Mouse (Mus musculus) stomach, embryonic 15.5 days (tissue): Measurements from ENCODE around the gene Zdhhc6. TPM values are rescaled to one million over a fixed set of nuclear protein-coding genes. Genes with fewer than 3 reads are reported as not detected.

Experiments
- ATAC-seq: fragments of 200-750 bp; cut with Nextera tagmentation; 2 replicates; pipeline ENCODE4 v1.8.0; 2017; ENCODE audit warnings: low read depth, moderate number of reproducible peaks, moderate TSS enrichment; ENCODE audit not compliant: insufficient read depth, low FRiP score
- H3K27ac ChIP-seq: fragments of 300-500 bp; sonication (generic); 2 replicates; pipeline ENCODE4 v1.5.1; 2015; ENCODE audit warnings: mild to moderate bottlenecking, inconsistent platforms
- H3K27me3 ChIP-seq: fragments of 300-500 bp; sonication (generic); replicated peaks from 2 replicates; pipeline ENCODE4 v1.6.1; 2015; ENCODE audit warnings: inconsistent platforms
- H3K36me3 ChIP-seq: fragments of 300-500 bp; sonication (generic); 2 replicates; pipeline ENCODE4 v1.6.1; 2015; ENCODE audit warnings: inconsistent platforms
- H3K4me1 ChIP-seq: fragments of 300-500 bp; sonication (generic); 2 replicates; pipeline ENCODE4 v1.6.1; 2015; ENCODE audit warnings: inconsistent platforms
- H3K4me2 ChIP-seq: fragments of 300-500 bp; sonication (generic); 2 replicates; pipeline ENCODE4 v1.6.1; 2015; ENCODE audit warnings: mild to moderate bottlenecking, inconsistent platforms
- H3K4me3 ChIP-seq: fragments of 300-500 bp; sonication (generic); replicated peaks from 2 replicates; pipeline ENCODE4 v1.5.1; 2015; ENCODE audit warnings: inconsistent platforms
- H3K9ac ChIP-seq: fragments of 300-500 bp; sonication (generic); 2 replicates; pipeline ENCODE4 v1.6.1; 2015; ENCODE audit warnings: inconsistent platforms
- H3K9me3 ChIP-seq: fragments of 300-500 bp; sonication (generic); 2 replicates; pipeline ENCODE4 v1.6.1; 2016; ENCODE audit warnings: inconsistent platforms
- WGBS: fragments of 180-500 bp; shearing (Covaris S2); methylation state at CpG from one replicate; pipeline ENCODE4 v1.1.7; 2015; 5-methylcytosine and 5-hydroxymethylcytosine counted together
- polyA plus RNA-seq: library from polyadenylated mRNA; unstranded; fragments of >200 nt; fragmentation: Nextera tagmentation; extraction: Ambion mirVana; gene quantifications from 2 replicates; pipeline ENCODE4 v1.2.1, GENCODE M21; 2015

Zdhhc6 gene
- polyA plus RNA-seq, 1 experiment from 2014 or later, result 96.8 TPM

DNA sequence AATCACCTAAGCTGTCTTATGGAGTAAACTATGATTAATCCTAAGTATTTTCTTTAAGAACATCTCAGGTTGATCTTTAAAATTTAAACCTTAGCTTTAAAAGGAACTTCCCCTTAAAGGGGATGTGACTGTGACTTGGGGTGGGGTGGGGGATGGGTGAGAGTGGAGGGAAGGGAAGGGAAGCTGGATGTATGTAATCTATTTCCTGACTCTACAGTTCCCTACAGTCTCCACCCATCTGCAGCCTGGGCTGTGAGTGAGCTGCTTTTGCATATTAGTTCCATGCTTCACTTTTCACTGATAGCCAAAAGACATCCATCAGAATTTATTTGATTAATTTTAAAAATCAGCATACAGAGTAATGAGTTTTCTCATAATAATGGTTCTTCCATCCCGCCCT, 16.5 kb downstream of the Zdhhc6 start:
- no peak for ATAC-seq
- Histone ChIP-seq H3K4me3 (no peak overlapping the region), H3K27ac (no peak overlapping the region), H3K27me3 (no peaks in the 10 kb centered on the region), H3K4me1 (no peaks in the 10 kb centered on the region), H3K9ac (no peak overlapping the region), H3K9me3 (no peaks in the 10 kb centered on the region), H3K36me3 (peaks cover 51% of the 10 kb centered on the region), H3K4me2 (no peak overlapping the region)
- WGBS, result 82% methylated on average over 1 of the region's 1 CpGs

GRCm38 (mm10) chr19:55297961-55298360, 17.9 kb downstream of the Zdhhc6 start:
- Histone ChIP-seq H3K36me3 (peaks cover 42% of the 10 kb centered on the region), H3K4me1 (no peaks in the 10 kb centered on the region), H3K9ac (no peak overlapping the region), H3K4me3 (no peak overlapping the region), H3K9me3 (no peaks in the 10 kb centered on the region), H3K4me2 (no peak overlapping the region), H3K27ac (no peak overlapping the region), H3K27me3 (no peaks in the 10 kb centered on the region)
- 76% methylated on average over 5 of the region's 5 CpGs for WGBS
- no peak for ATAC-seq

DNA sequence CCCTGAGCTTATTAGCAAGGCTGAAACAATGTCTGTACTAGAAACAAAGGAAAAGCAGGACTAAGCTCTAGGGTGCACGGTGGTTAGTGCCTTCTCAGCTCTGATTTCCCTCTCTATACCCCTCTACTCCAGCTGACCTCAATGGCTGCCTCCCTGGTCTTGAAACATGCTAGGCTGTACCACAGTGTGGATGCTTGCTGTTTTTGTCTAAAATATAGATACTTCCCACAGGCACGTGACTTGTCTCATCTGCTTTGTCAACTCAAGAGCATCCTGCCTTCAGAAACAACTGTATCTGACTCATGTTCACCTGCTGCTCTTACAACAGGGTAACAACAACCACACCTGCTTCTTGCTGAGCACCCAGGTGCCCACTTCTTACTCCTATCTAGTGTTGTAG, 18.3 kb downstream of the Zdhhc6 start:
- peaks cover 40% of the 10 kb centered on the region for H3K36me3 ChIP-seq
- 86% methylated on average over 2 of the region's 2 CpGs for WGBS

GRCm38 (mm10) chr19:55296301-55296700, 19.5 kb downstream of the Zdhhc6 start:
- peaks cover 31% of the 10 kb centered on the region for H3K36me3 ChIP-seq
- WGBS, result 91% methylated on average over 2 of the region's 2 CpGs
- H3K4me3 ChIP-seq, result no peak overlapping the region
- H3K27ac ChIP-seq, result no peak overlapping the region
- ATAC-seq, result no peak
- H3K4me2 ChIP-seq, result no peak overlapping the region
- no peaks in the 10 kb centered on the region for H3K27me3 ChIP-seq
- no peaks in the 10 kb centered on the region for H3K4me1 ChIP-seq
- no peaks in the 10 kb centered on the region for H3K9me3 ChIP-seq
- H3K9ac ChIP-seq, result no peak overlapping the region

More for the DNA sequence above, 18.3 kb downstream of the Zdhhc6 start:
- ATAC-seq, result no peak
- no peaks in the 10 kb centered on the region for H3K27me3 ChIP-seq
- no peak overlapping the region for H3K4me3 ChIP-seq
- H3K9me3 ChIP-seq, result no peaks in the 10 kb centered on the region
- no peak overlapping the region for H3K27ac ChIP-seq
- no peak overlapping the region for H3K4me2 ChIP-seq
- no peaks in the 10 kb centered on the region for H3K4me1 ChIP-seq
- no peak overlapping the region for H3K9ac ChIP-seq

DNA sequence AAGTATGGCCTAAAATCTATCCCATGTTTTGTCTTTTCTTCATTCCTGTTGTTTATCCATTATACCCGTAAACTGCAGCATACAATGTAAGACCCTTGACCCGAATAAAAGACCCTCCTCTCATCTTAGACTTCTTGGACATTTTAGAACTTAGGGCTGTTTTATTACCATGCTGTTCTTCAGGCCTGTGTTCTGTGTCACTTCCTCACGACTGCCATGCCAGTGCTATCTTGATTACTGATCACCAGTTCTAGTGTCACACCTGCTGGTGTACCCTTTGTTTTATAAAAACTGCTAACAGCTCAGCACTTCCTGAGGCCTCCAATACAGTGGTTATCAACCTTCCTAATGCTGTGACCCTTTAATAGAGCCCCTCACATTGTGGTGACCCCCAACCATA, 20.3 kb downstream of the Zdhhc6 start:
- Histone ChIP-seq H3K36me3 (peaks cover 25% of the 10 kb centered on the region), H3K4me2 (no peak overlapping the region), H3K27ac (no peak overlapping the region), H3K27me3 (no peaks in the 10 kb centered on the region), H3K4me1 (no peaks in the 10 kb centered on the region), H3K4me3 (no peak overlapping the region), H3K9ac (no peak overlapping the region), H3K9me3 (no peaks in the 10 kb centered on the region)
- WGBS, result 73% methylated on average over 3 of the region's 3 CpGs
- no peak for ATAC-seq

DNA sequence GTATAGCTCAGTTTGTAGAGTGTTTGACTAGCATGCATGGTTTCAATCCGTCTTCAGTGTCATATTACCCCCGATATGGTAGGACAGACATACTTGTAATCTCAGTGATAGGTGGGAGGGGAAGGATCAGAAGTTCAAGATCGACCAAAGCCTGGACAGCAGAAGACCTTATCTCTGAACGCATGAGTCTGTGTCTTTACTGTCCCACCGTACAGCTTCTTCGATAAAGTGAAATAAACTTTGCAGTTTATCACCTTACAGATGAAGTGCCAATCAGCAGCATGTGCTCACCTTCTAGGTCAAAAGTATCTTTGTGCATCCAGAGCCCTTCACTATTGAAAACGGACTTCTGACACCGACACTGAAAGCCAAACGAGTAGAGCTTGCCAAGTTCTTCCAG, 20.8 kb downstream of the Zdhhc6 start:
- no peak for ATAC-seq
- Histone ChIP-seq H3K4me3 (no peak overlapping the region), H3K27ac (no peak overlapping the region), H3K4me2 (no peak overlapping the region), H3K36me3 (peaks cover 22% of the 10 kb centered on the region), H3K9ac (no peak overlapping the region), H3K27me3 (no peaks in the 10 kb centered on the region), H3K4me1 (no peaks in the 10 kb centered on the region), H3K9me3 (no peaks in the 10 kb centered on the region)
- 83% methylated on average over 9 of the region's 9 CpGs for WGBS

GRCm38 (mm10) chr19:55293175-55293574, 22.7 kb downstream of the Zdhhc6 start:
- Histone ChIP-seq H3K27me3 (no peaks in the 10 kb centered on the region), H3K27ac (no peak overlapping the region), H3K4me3 (no peak overlapping the region), H3K4me1 (no peaks in the 10 kb centered on the region), H3K9ac (no peak overlapping the region), H3K36me3 (peaks cover 29% of the 10 kb centered on the region), H3K9me3 (no peaks in the 10 kb centered on the region), H3K4me2 (no peak overlapping the region)
- WGBS, result 40% methylated on average over 4 of the region's 4 CpGs
- no peak for ATAC-seq

- H3K4me2 ChIP-seq, result no peak overlapping the region
- no peak for ATAC-seq
- no peak overlapping the region for H3K4me3 ChIP-seq
- H3K27ac ChIP-seq, result no peak overlapping the region
- no peaks in the 10 kb centered on the region for H3K27me3 ChIP-seq
- 93% methylated on average over 2 of the region's 2 CpGs for WGBS
- no peaks in the 10 kb centered on the region for H3K9me3 ChIP-seq
- no peaks in the 10 kb centered on the region for H3K4me1 ChIP-seq
- no peak overlapping the region for H3K9ac ChIP-seq
- peaks cover 23% of the 10 kb centered on the region for H3K36me3 ChIP-seq
These were observed 23.5 kb downstream of the Zdhhc6 start for GRCm38 (mm10) chr19:55292210-55292850.

- no peaks in the 10 kb centered on the region for H3K9me3 ChIP-seq
- ATAC-seq, result no peak
- no peaks in the 10 kb centered on the region for H3K27me3 ChIP-seq
- WGBS, result 85% methylated on average over 2 of the region's 2 CpGs
- no peak overlapping the region for H3K9ac ChIP-seq
- H3K4me2 ChIP-seq, result no peak overlapping the region
- H3K36me3 ChIP-seq, result peaks cover 20% of the 10 kb centered on the region
- no peaks in the 10 kb centered on the region for H3K4me1 ChIP-seq
- H3K27ac ChIP-seq, result no peak overlapping the region
- H3K4me3 ChIP-seq, result no peak overlapping the region
These were observed 25.1 kb downstream of the Zdhhc6 start for GRCm38 (mm10) chr19:55290621-55291270.

DNA sequence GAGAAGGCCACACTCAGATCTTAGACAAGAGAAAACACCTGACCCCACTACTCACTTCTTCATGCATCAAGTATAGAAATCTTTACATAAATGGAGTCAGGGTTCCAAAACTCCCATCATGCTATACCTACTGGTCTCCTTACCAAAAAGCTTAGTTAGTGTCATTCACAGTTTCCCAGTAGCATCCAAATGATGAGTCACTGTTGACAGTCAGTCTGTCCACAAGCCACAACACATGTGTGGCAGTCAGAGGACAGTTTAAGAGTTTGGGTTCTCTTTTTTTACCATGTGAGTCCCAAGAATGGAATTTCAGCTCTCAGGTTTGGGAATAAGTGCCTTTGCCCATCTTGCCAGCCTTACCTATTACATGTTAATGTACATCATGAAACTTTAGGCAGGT, 26.9 kb downstream of the Zdhhc6 start:
- ATAC-seq, result no peak
- Histone ChIP-seq H3K9ac (no peak overlapping the region), H3K27ac (no peak overlapping the region), H3K9me3 (no peaks in the 10 kb centered on the region), H3K27me3 (no peaks in the 10 kb centered on the region), H3K4me3 (no peak overlapping the region), H3K4me2 (no peak overlapping the region), H3K4me1 (no peaks in the 10 kb centered on the region), H3K36me3 (peaks cover 10% of the 10 kb centered on the region)

GRCm38 (mm10) chr19:55286034-55286433, 29.8 kb downstream of the Zdhhc6 start:
- Histone ChIP-seq H3K4me3 (no peak overlapping the region), H3K9ac (no peak overlapping the region), H3K36me3 (peaks cover 12% of the 10 kb centered on the region), H3K4me1 (no peaks in the 10 kb centered on the region), H3K4me2 (no peak overlapping the region), H3K9me3 (no peaks in the 10 kb centered on the region), H3K27ac (no peak overlapping the region), H3K27me3 (no peaks in the 10 kb centered on the region)
- ATAC-seq, result no peak
- WGBS, result 89% methylated on average over 4 of the region's 4 CpGs

DNA sequence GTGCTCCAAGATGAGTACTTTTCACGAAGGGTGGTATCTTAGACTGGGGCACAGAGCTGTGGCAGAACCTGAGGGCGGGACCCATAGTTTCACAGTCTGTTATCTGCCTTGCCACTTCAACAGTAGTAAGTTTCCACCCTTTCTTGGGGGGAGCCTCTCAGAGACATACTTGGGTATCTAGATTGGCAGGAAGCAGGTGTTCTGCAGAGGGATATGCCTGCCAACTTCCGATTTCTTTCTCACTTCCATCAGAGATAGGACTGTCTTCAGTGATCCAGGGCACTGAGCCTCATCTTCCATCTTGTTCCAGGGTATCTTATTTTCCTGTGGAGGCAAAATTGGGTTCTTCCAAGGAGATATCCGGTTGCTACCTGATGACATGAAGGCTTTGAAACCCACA, 31.7 kb downstream of the Zdhhc6 start:
- no peak overlapping the region for H3K4me2 ChIP-seq
- 81% methylated on average over 4 of the region's 4 CpGs for WGBS
- no peak overlapping the region for H3K9ac ChIP-seq
- peak; percentile 89 for ATAC-seq
- H3K36me3 ChIP-seq, result peaks cover 18% of the 10 kb centered on the region
- H3K27me3 ChIP-seq, result no peaks in the 10 kb centered on the region
- H3K9me3 ChIP-seq, result no peaks in the 10 kb centered on the region
- H3K4me1 ChIP-seq, result no peaks in the 10 kb centered on the region
- H3K27ac ChIP-seq, result no peak overlapping the region
- H3K4me3 ChIP-seq, result no peak overlapping the region
